Mouse (Mus musculus): Measurements from ENCODE around the gene Tnfrsf13b. TPM values are rescaled to one million over a fixed set of nuclear protein-coding genes. Genes with fewer than 3 reads are reported as not detected.
A peak's percentile ranks its signal among the peaks of the same experiment; 100 is the strongest.

The Tnfrsf13b gene
- total and polyA plus RNA-seq, 3 experiments = 0.25 to 4.4 (median 0.70) TPM

GRCm38 (mm10) chr11:61192779-61193178 lies 66.2 kb downstream of the Tnfrsf13b start:
- H3K9ac ChIP-seq (ENCODE audit: low read depth, low read length) = no peak overlapping the region
- H3K36me3 ChIP-seq (ENCODE audit: control insufficient read depth, insufficient read depth, low read length) = no peaks in the 10 kb centered on the region
- intact Hi-C loops (cut with DNase I) = loop anchor here (1.0 to 10.0 kb wide), 6 partner anchors 145 to 522 kb away; partner anchors contain the start of gene B9d1
- no peaks in the 10 kb centered on the region for H3K79me2 ChIP-seq (replicated peaks; ENCODE audit: control insufficient read depth, insufficient read depth, low read length)
- WGBS = 100% methylated on average over 2 of the region's 2 CpGs
- no peak for TF ChIP-seq CTCF (IDR thresholded peaks at IDR 0.05)
- TF ChIP-seq POLR2A (IDR thresholded peaks at IDR 0.05; ENCODE audit: insufficient read depth, low read depth, low read length) = no peak
- TF ChIP-seq EP300 (IDR thresholded peaks at IDR 0.05; ENCODE audit: insufficient read depth, low read depth, low read length) = no peak
- no peaks in the 10 kb centered on the region for H3K27me3 ChIP-seq (ENCODE audit: control insufficient read depth, insufficient read depth, low read length)
- no peak overlapping the region for H3K4me3 ChIP-seq
- no peak for DNase-seq
- no peaks in the 10 kb centered on the region; the same call in 1 of the 2 replicates for H3K4me1 ChIP-seq (ENCODE audit: control insufficient read depth, insufficient read depth, low read length)
- H3K27ac ChIP-seq = no peak overlapping the region

DNA sequence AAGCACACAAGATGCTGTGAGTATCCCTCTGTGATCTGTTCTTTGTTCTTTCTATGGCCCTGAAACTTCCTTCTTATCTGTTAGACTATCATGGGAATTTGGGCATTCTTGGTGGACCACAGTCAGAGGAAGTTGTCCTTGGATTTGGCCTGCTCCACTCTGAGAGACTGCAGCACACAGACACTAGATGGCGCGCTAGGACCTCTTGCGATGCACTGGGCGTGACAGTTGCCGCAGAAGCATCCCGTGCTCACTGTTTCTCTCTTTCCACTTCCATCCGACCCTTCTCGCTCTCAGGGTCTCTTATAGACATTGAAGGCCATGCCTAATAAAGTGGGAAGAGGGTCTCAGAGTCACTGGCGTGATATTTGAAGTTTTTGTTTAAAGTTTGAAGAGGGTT lies 66.8 kb downstream of the Tnfrsf13b start:
- Histone ChIP-seq H3K9ac (ENCODE audit: low read depth, low read length) (no peak overlapping the region), H3K36me3 (ENCODE audit: control insufficient read depth, insufficient read depth, low read length) (no peaks in the 10 kb centered on the region), H3K4me3 (no peak overlapping the region), H3K27ac (no peak overlapping the region), H3K79me2 (replicated peaks; ENCODE audit: control insufficient read depth, insufficient read depth, low read length) (no peaks in the 10 kb centered on the region), H3K27me3 (ENCODE audit: control insufficient read depth, insufficient read depth, low read length) (no peaks in the 10 kb centered on the region), H3K4me1 (ENCODE audit: control insufficient read depth, insufficient read depth, low read length) (no peaks in the 10 kb centered on the region; the same call in 1 of the 2 replicates)
- DNase-seq = peak; percentile 79 to 86
- 1% methylated on average over 9 of the region's 9 CpGs for whole genome bisulfite sequencing
- intact Hi-C loops (cut with DNase I) = loop anchor here (1.0 to 10.0 kb wide), 6 partner anchors 144 to 521 kb away; partner anchors contain the start of gene B9d1
- TF ChIP-seq CTCF (IDR thresholded peaks at IDR 0.05) (peak; percentile 100), EP300 (IDR thresholded peaks at IDR 0.05; ENCODE audit: insufficient read depth, low read depth, low read length) (peak; percentile 96), POLR2A (IDR thresholded peaks at IDR 0.05; ENCODE audit: insufficient read depth, low read depth, low read length) (no peak)

- TF ChIP-seq POLR2A (IDR thresholded peaks at IDR 0.05; ENCODE audit: insufficient read depth, low read depth, low read length) (no peak), CTCF (IDR thresholded peaks at IDR 0.05) (no peak), EP300 (IDR thresholded peaks at IDR 0.05; ENCODE audit: insufficient read depth, low read depth, low read length) (no peak)
- no peaks in the 10 kb centered on the region for H3K27me3 ChIP-seq (ENCODE audit: control insufficient read depth, insufficient read depth, low read length)
- no peak overlapping the region for H3K27ac ChIP-seq
- WGBS = 82% methylated on average over 14 of the region's 14 CpGs
- no peaks in the 10 kb centered on the region; the same call in 1 of the 2 replicates for H3K4me1 ChIP-seq (ENCODE audit: control insufficient read depth, insufficient read depth, low read length)
- no peak for DNase-seq
- intact Hi-C loops (cut with DNase I) = loop anchor here (10.0 kb wide), 2 partner anchors 428 to 518 kb away; no protein-coding TSS in a partner anchor
- H3K79me2 ChIP-seq (replicated peaks; ENCODE audit: control insufficient read depth, insufficient read depth, low read length) = no peaks in the 10 kb centered on the region
- no peaks in the 10 kb centered on the region for H3K36me3 ChIP-seq (ENCODE audit: control insufficient read depth, insufficient read depth, low read length)
- no peak overlapping the region for H3K9ac ChIP-seq (ENCODE audit: low read depth, low read length)
- no peak overlapping the region for H3K4me3 ChIP-seq
These were observed 70.2 kb downstream of the Tnfrsf13b start for GRCm38 (mm10) chr11:61196616-61197353.

DNA sequence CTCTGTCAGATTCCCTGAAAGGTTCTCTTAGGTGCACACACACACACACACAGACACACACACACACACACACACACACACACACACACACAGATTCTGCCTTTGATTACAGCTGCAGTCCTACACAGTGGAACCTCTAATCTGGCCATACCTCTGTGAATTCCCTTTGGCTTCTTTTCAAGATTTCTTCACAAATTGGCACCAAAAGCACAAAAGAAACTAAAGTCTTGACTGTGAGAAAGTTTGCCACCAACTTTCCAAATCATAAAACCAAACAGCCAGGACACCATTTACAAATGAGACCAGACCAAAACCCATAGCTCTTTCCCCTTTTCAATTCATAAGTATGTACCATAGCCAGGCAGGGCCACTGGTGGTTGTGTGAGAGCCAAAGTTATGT lies 71.4 kb downstream of the Tnfrsf13b start:
- no peaks in the 10 kb centered on the region for H3K79me2 ChIP-seq (replicated peaks; ENCODE audit: control insufficient read depth, insufficient read depth, low read length)
- H3K9ac ChIP-seq (ENCODE audit: low read depth, low read length) = no peak overlapping the region
- no peaks in the 10 kb centered on the region for H3K36me3 ChIP-seq (ENCODE audit: control insufficient read depth, insufficient read depth, low read length)
- H3K4me3 ChIP-seq = no peak overlapping the region
- TF ChIP-seq CTCF (IDR thresholded peaks at IDR 0.05) (no peak), POLR2A (IDR thresholded peaks at IDR 0.05; ENCODE audit: insufficient read depth, low read depth, low read length) (no peak), EP300 (IDR thresholded peaks at IDR 0.05; ENCODE audit: insufficient read depth, low read depth, low read length) (no peak)
- no peak overlapping the region for H3K27ac ChIP-seq
- H3K4me1 ChIP-seq (ENCODE audit: control insufficient read depth, insufficient read depth, low read length) = no peaks in the 10 kb centered on the region; the same call in 1 of the 2 replicates
- intact Hi-C loops (cut with DNase I) = loop anchor here (10.0 kb wide), 2 partner anchors 427 to 517 kb away; no protein-coding TSS in a partner anchor
- no peak for DNase-seq
- H3K27me3 ChIP-seq (ENCODE audit: control insufficient read depth, insufficient read depth, low read length) = no peaks in the 10 kb centered on the region

Other genes starting within 250 kb of the Tnfrsf13b start
- gene Tmem11, start 247.5 kb upstream of the Tnfrsf13b start, total RNA-seq (2021) = 10 to 100 TPM; 28.3 to 31.4 TPM
- gene Tmem11, start 247.5 kb upstream of the Tnfrsf13b start, polyA plus RNA-seq (2012; rRNA removed) = 59.6 and 66.7 TPM in 2 replicates
- 10 to 100 TPM; 11.4 to 13.4 TPM for gene Natd1, start 212.0 kb upstream of the Tnfrsf13b start, total RNA-seq (2021)
- 15.6 and 20.0 TPM in 2 replicates for gene Natd1, start 212.0 kb upstream of the Tnfrsf13b start, polyA plus RNA-seq (2012; rRNA removed)
- 10 to 100 TPM; 71.1 to 79.3 TPM for gene Map2k3, start 194.7 kb upstream of the Tnfrsf13b start, total RNA-seq (2021)
- gene Map2k3, start 194.7 kb upstream of the Tnfrsf13b start, polyA plus RNA-seq (2012; rRNA removed) = 56.5 and 56.7 TPM in 2 replicates
- 10 to 100 TPM; 26.7 to 35.7 TPM for gene Kcnj12, start 104.2 kb upstream of the Tnfrsf13b start, total RNA-seq (2021)
- gene Kcnj12, start 104.2 kb upstream of the Tnfrsf13b start, polyA plus RNA-seq (2012; rRNA removed) = 29.5 and 42.6 TPM in 2 replicates
- 10 to 100 TPM; 21.7 to 27.1 TPM for gene Usp22, start 48.3 kb downstream of the Tnfrsf13b start, total RNA-seq (2021)
- gene Usp22, start 48.3 kb downstream of the Tnfrsf13b start, polyA plus RNA-seq (2012; rRNA removed) = 22.6 and 26.7 TPM in 2 replicates
- gene Aldh3a1, start 80.8 kb downstream of the Tnfrsf13b start, total RNA-seq (2021) = 1 to 10 TPM; 1.0 to 1.6 TPM
- 1.1 and 3.3 TPM in 2 replicates for gene Aldh3a1, start 80.8 kb downstream of the Tnfrsf13b start, polyA plus RNA-seq (2012; rRNA removed)
- 10 to 100 TPM; 33.8 to 36.4 TPM for gene Aldh3a2, start 140.7 kb downstream of the Tnfrsf13b start, total RNA-seq (2021)
- 26.2 and 40.9 TPM in 2 replicates for gene Aldh3a2, start 140.7 kb downstream of the Tnfrsf13b start, polyA plus RNA-seq (2012; rRNA removed)
- gene Slc47a2, start 216.1 kb downstream of the Tnfrsf13b start, total RNA-seq (2021) = not detected
- 0.04 and 0.12 TPM in 2 replicates for gene Slc47a2, start 216.1 kb downstream of the Tnfrsf13b start, polyA plus RNA-seq (2012; rRNA removed)

Data from heart, adult 2 months (tissue).